In genomic region chr13:76017465-76017864, GRCm38 (mm10) we compare ENCODE assay signal across 8 mouse cellular contexts. TPM values are rescaled to one million over a fixed set of nuclear protein-coding genes. Genes with fewer than 3 reads are reported as not detected.
DNase-seq lines count a peak whose midpoint lies in the region; ATAC-seq and TF ChIP-seq lines count a peak whose summit lies in the region.

No protein-coding gene starts in this region.

- H3K9ac ChIP-seq in heart, embryonic 12.5 days = peak overlapping the region; percentile 86
- H3K9ac ChIP-seq in liver, embryonic 13.5 days = peak overlapping the region; percentile 86

- H3K27ac ChIP-seq in left cerebral cortex, adult 2 months = peak overlapping the region; percentile 98
- H3K27ac ChIP-seq in brown adipose tissue, adult 24 weeks (replicated peaks; ENCODE audit: low read depth, low read length) = peak overlapping the region; percentile 97
- H3K27ac ChIP-seq in heart, embryonic 12.5 days (ENCODE audit: poor library complexity, severe bottlenecking) = peak overlapping the region; percentile 92
- peak overlapping the region; percentile 98 for H3K27ac ChIP-seq in liver, embryonic 13.5 days

- peak overlapping the region; percentile 81 for H3K4me3 ChIP-seq in left cerebral cortex, adult 2 months
- H3K4me3 ChIP-seq in brown adipose tissue, adult 24 weeks (ENCODE audit: insufficient read depth, low read depth, low read length) = peak overlapping the region; percentile 80
- peak overlapping the region; percentile 71 for H3K4me3 ChIP-seq in heart, embryonic 12.5 days
- H3K4me3 ChIP-seq in liver, embryonic 13.5 days (replicated peaks) = peak overlapping the region; percentile 77

- no peaks in the 10 kb centered on the region for H3K27me3 ChIP-seq in heart, embryonic 12.5 days (replicated peaks)
- no peaks in the 10 kb centered on the region for H3K27me3 ChIP-seq in liver, embryonic 13.5 days

- DNase-seq in left cerebral cortex, adult 2 months (ENCODE audit: extremely low spot score in 1 of 2, low spot score in 2 of 2) = no peak
- no peak for DNase-seq in left cerebral cortex, adult 18-20 months (ENCODE audit: low spot score in 2 of 2)
- DNase-seq in liver, embryonic 13.5 days = no peak
- no peak for DNase-seq in gastrocnemius, postnatal 25 days
- no peak for DNase-seq in adrenal gland, postnatal 36 days
- no peak for DNase-seq in ovary, adult 18-20 months (ENCODE audit: low spot score)

- TF ChIP-seq CTCF in left cerebral cortex, adult 2 months (IDR thresholded peaks at IDR 0.05) = no peak

- H3K36me3 ChIP-seq in heart, embryonic 12.5 days = no peaks in the 10 kb centered on the region
- 0 out of 2 replicates have a peak, but pooled peaks cover 3% of the 10 kb centered on the region for H3K36me3 ChIP-seq in liver, embryonic 13.5 days

- WGBS in heart, embryonic 12.5 days = 57% methylated on average over 4 of the region's 4 CpGs
- 11% methylated on average over 4 of the region's 4 CpGs for WGBS in liver, embryonic 13.5 days (ENCODE audit: insufficient replicate concordance)

- intact Hi-C loops in left cerebral cortex, adult 2 months (cut with DNase I) = loop anchor here (5.0 to 10.0 kb wide), 2 partner anchors 313 to 1375 kb away; partner anchors contain the start of gene Ell2

- H3K9me3 ChIP-seq in heart, embryonic 12.5 days (replicated peaks) = no peaks in the 10 kb centered on the region
- H3K9me3 ChIP-seq in liver, embryonic 13.5 days (replicated peaks) = no peaks in the 10 kb centered on the region

- no peaks in the 10 kb centered on the region for H3K4me1 ChIP-seq in brown adipose tissue, adult 24 weeks (ENCODE audit: control insufficient read depth, insufficient read depth, insufficient read length, low read length)
- H3K4me1 ChIP-seq in heart, embryonic 12.5 days (replicated peaks) = peaks cover 3% of the 10 kb centered on the region; the same call in 1 of the 2 replicates
- H3K4me1 ChIP-seq in liver, embryonic 13.5 days (replicated peaks) = peaks cover 24% of the 10 kb centered on the region

- H3K4me2 ChIP-seq in heart, embryonic 12.5 days = peak overlapping the region; percentile 76
- H3K4me2 ChIP-seq in liver, embryonic 13.5 days = peak overlapping the region; percentile 77

- ATAC-seq in heart, embryonic 12.5 days (ENCODE audit: insufficient number of reproducible peaks, low FRiP score) = peak; percentile 52; the same call in 1 of the 2 replicates
- ATAC-seq in liver, embryonic 13.5 days (ENCODE audit: low read depth) = peak; percentile 79

RNA-seq across cellular contexts. Expression of gene Rfesd, which starts 1.1 kb away (rescaled TPM):
- 10 to 100 TPM; 18.7 to 19.3 TPM for total RNA-seq in left cerebral cortex, adult 2 months (2021)
- total RNA-seq in left cerebral cortex, adult 18-20 months (2021) = 10 to 100 TPM; 18.5 to 19.0 TPM
- 46.9 and 79.7 TPM in 2 replicates for polyA plus RNA-seq in brown adipose tissue, adult 24 weeks (2012; ENCODE audit: insufficient read depth, insufficient read length, missing spikeins)
- polyA plus RNA-seq in heart, embryonic 12.5 days (2016; fragmentation: Nextera tagmentation; extraction: Ambion mirVana) = 21.3 and 22.7 TPM in 2 replicates
- 241 and 244 TPM in 2 replicates for polyA plus RNA-seq in liver, embryonic 13.5 days (2015; fragmentation: Nextera tagmentation; extraction: Ambion mirVana)
- 10 to 100 TPM; 17.8 to 21.3 TPM for total RNA-seq in gastrocnemius, postnatal 25 days (2021)
- total RNA-seq in adrenal gland, postnatal 36 days (2021) = 10 to 100 TPM; 19.0 to 24.4 TPM

RNA-seq across cellular contexts. Expression of gene Gpr150, which starts 39.3 kb away (rescaled TPM):
- 1 to 10 TPM; 3.4 to 4.2 TPM for total RNA-seq in left cerebral cortex, adult 2 months (2021)
- total RNA-seq in left cerebral cortex, adult 18-20 months (2021) = 1 to 10 TPM; 4.9 to 5.4 TPM
- not detected in 2 replicates for polyA plus RNA-seq in brown adipose tissue, adult 24 weeks (2012; ENCODE audit: insufficient read depth, insufficient read length, missing spikeins)
- 0.08 TPM in 1 of 2 replicates, not detected in the other for polyA plus RNA-seq in heart, embryonic 12.5 days (2016; fragmentation: Nextera tagmentation; extraction: Ambion mirVana)
- 5.6 and 5.9 TPM in 2 replicates for polyA plus RNA-seq in liver, embryonic 13.5 days (2015; fragmentation: Nextera tagmentation; extraction: Ambion mirVana)
- total RNA-seq in gastrocnemius, postnatal 25 days (2021) = not detected
- total RNA-seq in adrenal gland, postnatal 36 days (2021) = not detected

RNA-seq across cellular contexts. Expression of gene Spata9, which starts 50.5 kb away (rescaled TPM):
- total RNA-seq in left cerebral cortex, adult 2 months (2021) = not detected
- not detected for total RNA-seq in left cerebral cortex, adult 18-20 months (2021)
- not detected in 2 replicates for polyA plus RNA-seq in brown adipose tissue, adult 24 weeks (2012; ENCODE audit: insufficient read depth, insufficient read length, missing spikeins)
- polyA plus RNA-seq in heart, embryonic 12.5 days (2016; fragmentation: Nextera tagmentation; extraction: Ambion mirVana) = 0.18 and 0.22 TPM in 2 replicates
- polyA plus RNA-seq in liver, embryonic 13.5 days (2015; fragmentation: Nextera tagmentation; extraction: Ambion mirVana) = 0.73 and 0.74 TPM in 2 replicates
- not detected for total RNA-seq in gastrocnemius, postnatal 25 days (2021)
- not detected for total RNA-seq in adrenal gland, postnatal 36 days (2021)

Comparison
In these comparisons a context has a peak if more than half of its experiments do, and no peak if none do; other contexts are left out.
1. RNA of gene Gpr150, which starts 39.3 kb away (total RNA-seq): 4.9 to 5.4 TPM in left cerebral cortex, adult 18-20 months and 3.4 to 4.2 TPM in left cerebral cortex, adult 2 months; not detected in adrenal gland, postnatal 36 days and not detected in gastrocnemius, postnatal 25 days; every median in the first group is over 4 times any median in the second.
2. Peak in every context shown above with its lines, with median percentiles within 50 percentile points of each other: H3K27ac ChIP-seq and H3K4me3 ChIP-seq.